Mouse (Mus musculus): ENCODE results near the gene Folh1.

DNA sequence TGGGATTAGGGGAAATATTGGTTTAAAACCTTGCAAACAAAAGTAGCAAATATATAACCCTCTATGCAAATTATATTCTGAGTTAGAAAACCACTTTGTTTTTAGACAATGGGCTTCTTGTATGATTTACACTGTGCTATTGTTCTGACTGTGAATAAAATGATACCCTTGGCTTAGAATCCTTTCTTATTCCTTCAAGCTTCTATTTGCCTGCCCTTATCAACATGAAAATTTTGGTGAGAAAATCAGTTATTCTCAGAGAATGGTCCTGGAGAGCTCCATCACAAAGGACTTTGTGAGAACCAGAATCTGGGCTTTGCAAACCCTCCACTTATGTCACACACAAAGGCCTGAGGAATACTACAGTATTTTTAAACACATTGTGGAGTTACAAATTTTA lies 11.1 kb downstream of the Folh1 start:
- TF ChIP-seq POLR2A (IDR thresholded peaks at IDR 0.05; ENCODE audit: insufficient read length, low read depth) (no peak), MYOG (IDR thresholded peaks at IDR 0.05; ENCODE audit: control insufficient read depth in 1 of 3, insufficient read depth in 1 of 3, insufficient read length in 2 of 3, low read depth in 2 of 3) (no peak), POLR2AphosphoS2 (IDR thresholded peaks at IDR 0.05; ENCODE audit: insufficient read length, low read depth) (no peak), MYOD1 (IDR thresholded peaks at IDR 0.05; ENCODE audit: control insufficient read depth in 1 of 3, insufficient read length in 2 of 3, low read depth in 2 of 3) (no peak), SRF (IDR thresholded peaks at IDR 0.05; ENCODE audit: control insufficient read depth, insufficient read length, low read depth) (no peak), MAX (IDR thresholded peaks at IDR 0.05; ENCODE audit: low read depth) (no peak), USF1 (IDR thresholded peaks at IDR 0.05; ENCODE audit: low read depth) (no peak), TCF12 (IDR thresholded peaks at IDR 0.05; ENCODE audit: insufficient read depth, poor library complexity, severe bottlenecking) (no peak)

Measured in myocyte (in vitro differentiated cells).